Mouse (Mus musculus) heart, embryonic 15.5 days (tissue): ENCODE measurements at regions not wholly inside any gene's neighbourhood (a gene's known extent, or its start where the extent isn't known, plus 50 kb on each side); places are given as distances from the start of the nearest gene placed in this dataset.

Experiments used
- ATAC-seq: fragments of 200-750 bp; cut with Nextera tagmentation; replicated peaks from 2 replicates; pipeline ENCODE4 v1.8.0; 2017; ENCODE audit warnings: low read depth, moderate TSS enrichment; ENCODE audit not compliant: insufficient number of reproducible peaks, insufficient read depth, low FRiP score
- H3K27ac ChIP-seq: fragments of 300-500 bp; sonication (generic); 2 replicates; pipeline ENCODE4 v1.5.1; 2015; ENCODE audit warnings: mild to moderate bottlenecking, inconsistent platforms
- H3K27me3 ChIP-seq: fragments of 300-500 bp; sonication (generic); 2 replicates; pipeline ENCODE4 v1.6.1; 2015; ENCODE audit warnings: inconsistent platforms
- H3K36me3 ChIP-seq: fragments of 300-500 bp; sonication (generic); 2 replicates; pipeline ENCODE4 v1.6.1; 2015; ENCODE audit warnings: mild to moderate bottlenecking, inconsistent platforms
- H3K4me1 ChIP-seq: fragments of 300-500 bp; sonication (generic); replicated peaks from 2 replicates; pipeline ENCODE4 v1.6.1; 2015; ENCODE audit warnings: inconsistent platforms
- H3K4me2 ChIP-seq: fragments of 300-500 bp; sonication (generic); 2 replicates; pipeline ENCODE4 v1.6.1; 2015; ENCODE audit warnings: inconsistent platforms, mild to moderate bottlenecking, moderate library complexity
- H3K4me3 ChIP-seq: fragments of 300-500 bp; sonication (generic); 2 replicates; pipeline ENCODE4 v1.5.1; 2015; ENCODE audit warnings: mild to moderate bottlenecking, inconsistent platforms
- H3K9ac ChIP-seq: fragments of 300-500 bp; sonication (generic); 2 replicates; pipeline ENCODE4 v1.6.1; 2015; ENCODE audit warnings: mild to moderate bottlenecking, inconsistent platforms
- H3K9me3 ChIP-seq: fragments of 300-500 bp; sonication (generic); replicated peaks from 2 replicates; pipeline ENCODE4 v1.6.1; 2016; ENCODE audit warnings: inconsistent platforms
- WGBS: fragments of 180-500 bp; shearing (Covaris S2); methylation state at CpG from one replicate; pipeline ENCODE4 v1.1.7; 2015; ENCODE audit warnings: mixed read lengths; 5-methylcytosine and 5-hydroxymethylcytosine counted together

GRCm38 (mm10) chr10:46058199-46058472 lies 480.5 kb downstream of the Hace1 start:
- ATAC-seq = no peak
- Histone ChIP-seq H3K36me3 (no peaks in the 10 kb centered on the region), H3K4me1 (no peaks in the 10 kb centered on the region), H3K27ac (no peak overlapping the region), H3K27me3 (no peaks in the 10 kb centered on the region), H3K9me3 (no peaks in the 10 kb centered on the region), H3K9ac (no peak overlapping the region), H3K4me3 (no peak overlapping the region), H3K4me2 (no peak overlapping the region)
- 76% methylated on average over 5 of the region's 5 CpGs for WGBS

- Histone ChIP-seq H3K4me1 (no peaks in the 10 kb centered on the region), H3K36me3 (no peaks in the 10 kb centered on the region), H3K4me2 (no peak overlapping the region), H3K9ac (no peak overlapping the region), H3K9me3 (no peaks in the 10 kb centered on the region), H3K27me3 (no peaks in the 10 kb centered on the region), H3K4me3 (no peak overlapping the region), H3K27ac (no peak overlapping the region)
- no peak for ATAC-seq
- 72% methylated on average over 3 of the region's 3 CpGs for WGBS
Observed at GRCm38 (mm10) chr10:46059285-46059684, 481.7 kb downstream of the Hace1 start.

GRCm38 (mm10) chr10:46063831-46064230 lies 486.2 kb downstream of the Hace1 start:
- no peak for ATAC-seq
- no peak overlapping the region for H3K4me2 ChIP-seq
- no peaks in the 10 kb centered on the region for H3K36me3 ChIP-seq
- H3K9ac ChIP-seq = no peak overlapping the region
- no peak overlapping the region for H3K27ac ChIP-seq
- 80% methylated on average over 4 of the region's 4 CpGs for WGBS
- no peaks in the 10 kb centered on the region for H3K4me1 ChIP-seq
- H3K4me3 ChIP-seq = no peak overlapping the region
- no peaks in the 10 kb centered on the region for H3K9me3 ChIP-seq
- H3K27me3 ChIP-seq = no peaks in the 10 kb centered on the region

GRCm38 (mm10) chr10:46070766-46071165 lies 493.1 kb downstream of the Hace1 start:
- Histone ChIP-seq H3K4me1 (no peaks in the 10 kb centered on the region), H3K36me3 (no peaks in the 10 kb centered on the region), H3K27me3 (no peaks in the 10 kb centered on the region), H3K9me3 (no peaks in the 10 kb centered on the region), H3K27ac (no peak overlapping the region), H3K9ac (no peak overlapping the region), H3K4me3 (no peak overlapping the region), H3K4me2 (no peak overlapping the region)
- ATAC-seq = no peak
- WGBS = 81% methylated on average over 3 of the region's 3 CpGs

GRCm38 (mm10) chr10:46071220-46071619 lies 493.6 kb downstream of the Hace1 start:
- H3K27me3 ChIP-seq = no peaks in the 10 kb centered on the region
- no peak overlapping the region for H3K27ac ChIP-seq
- no peak overlapping the region for H3K4me3 ChIP-seq
- 60% methylated on average over 8 of the region's 8 CpGs for WGBS
- H3K4me1 ChIP-seq = no peaks in the 10 kb centered on the region
- H3K36me3 ChIP-seq = no peaks in the 10 kb centered on the region
- H3K9me3 ChIP-seq = no peaks in the 10 kb centered on the region
- H3K4me2 ChIP-seq = no peak overlapping the region
- ATAC-seq = no peak
- no peak overlapping the region for H3K9ac ChIP-seq

- no peak for ATAC-seq
- Histone ChIP-seq H3K4me3 (no peak overlapping the region), H3K4me1 (0 out of 2 replicates have a peak, but pooled peaks cover 2% of the 10 kb centered on the region), H3K9ac (no peak overlapping the region), H3K4me2 (no peak overlapping the region), H3K9me3 (no peaks in the 10 kb centered on the region), H3K27ac (no peak overlapping the region), H3K27me3 (no peaks in the 10 kb centered on the region), H3K36me3 (no peaks in the 10 kb centered on the region)
- 81% methylated on average over 12 of the region's 12 CpGs for WGBS
Observed at GRCm38 (mm10) chr10:46071810-46072549, 494.4 kb downstream of the Hace1 start.

GRCm38 (mm10) chr10:46072550-46073470 lies 495.2 kb downstream of the Hace1 start:
- H3K4me2 ChIP-seq = no peak overlapping the region
- WGBS = 65% methylated on average over 16 of the region's 16 CpGs
- ATAC-seq = no peak
- no peaks in the 10 kb centered on the region for H3K9me3 ChIP-seq
- no peak overlapping the region for H3K27ac ChIP-seq
- no peak overlapping the region for H3K9ac ChIP-seq
- no peaks in the 10 kb centered on the region for H3K27me3 ChIP-seq
- 0 out of 2 replicates have a peak, but pooled peaks cover 2% of the 10 kb centered on the region for H3K4me1 ChIP-seq
- no peak overlapping the region for H3K4me3 ChIP-seq
- H3K36me3 ChIP-seq = no peaks in the 10 kb centered on the region

- H3K9me3 ChIP-seq = no peaks in the 10 kb centered on the region
- H3K36me3 ChIP-seq = no peaks in the 10 kb centered on the region
- H3K4me3 ChIP-seq = no peak overlapping the region
- H3K27ac ChIP-seq = no peak overlapping the region
- no peak for ATAC-seq
- 59% methylated on average over 4 of the region's 4 CpGs for WGBS
- H3K9ac ChIP-seq = no peak overlapping the region
- no peaks in the 10 kb centered on the region for H3K4me1 ChIP-seq
- no peak overlapping the region for H3K4me2 ChIP-seq
- H3K27me3 ChIP-seq = no peaks in the 10 kb centered on the region
Observed at GRCm38 (mm10) chr10:46087766-46088165, 510.1 kb downstream of the Hace1 start.

GRCm38 (mm10) chr10:46100837-46101236 lies 523.2 kb downstream of the Hace1 start:
- Histone ChIP-seq H3K27me3 (no peaks in the 10 kb centered on the region), H3K27ac (no peak overlapping the region)
- ATAC-seq = no peak

GRCm38 (mm10) chr10:46108810-46109209 lies 531.2 kb downstream of the Hace1 start:
- H3K4me1 ChIP-seq = no peaks in the 10 kb centered on the region
- no peaks in the 10 kb centered on the region for H3K36me3 ChIP-seq
- 71% methylated on average over 4 of the region's 4 CpGs for WGBS
- H3K9me3 ChIP-seq = no peaks in the 10 kb centered on the region
- no peak overlapping the region for H3K4me3 ChIP-seq
- H3K9ac ChIP-seq = no peak overlapping the region
- H3K4me2 ChIP-seq = no peak overlapping the region
- no peaks in the 10 kb centered on the region for H3K27me3 ChIP-seq
- H3K27ac ChIP-seq = no peak overlapping the region
- no peak for ATAC-seq

More at GRCm38 (mm10) chr10:46100837-46101236, 523.2 kb downstream of the Hace1 start:
- Histone ChIP-seq H3K9me3 (no peaks in the 10 kb centered on the region), H3K36me3 (no peaks in the 10 kb centered on the region), H3K9ac (no peak overlapping the region), H3K4me2 (no peak overlapping the region), H3K4me1 (no peaks in the 10 kb centered on the region), H3K4me3 (no peak overlapping the region)

GRCm38 (mm10) chr10:46114631-46115130 lies 537.1 kb downstream of the Hace1 start:
- H3K9me3 ChIP-seq = no peaks in the 10 kb centered on the region
- no peaks in the 10 kb centered on the region for H3K4me1 ChIP-seq

More at GRCm38 (mm10) chr10:46114631-46115130, 537.1 kb downstream of the Hace1 start:
- no peak for ATAC-seq
- Histone ChIP-seq H3K27me3 (no peaks in the 10 kb centered on the region), H3K9ac (no peak overlapping the region), H3K27ac (no peak overlapping the region), H3K36me3 (no peaks in the 10 kb centered on the region), H3K4me3 (no peak overlapping the region), H3K4me2 (no peak overlapping the region)
- 79% methylated on average over 5 of the region's 5 CpGs for WGBS
